Mouse (Mus musculus) neural tube, embryonic 13.5 days (tissue): ENCODE measurements around the gene Asb18. TPM values are rescaled to one million over a fixed set of nuclear protein-coding genes. Genes with fewer than 3 reads are reported as not detected.

Source experiments
- ATAC-seq: fragments of 200-750 bp; cut with Nextera tagmentation; 2 replicates; pipeline ENCODE4 v1.8.0; 2017; ENCODE audit warnings: low read depth, mild to moderate bottlenecking, moderate TSS enrichment, moderate library complexity
- H3K27ac ChIP-seq: fragments of 300-500 bp; sonication (generic); replicated peaks from 2 replicates; pipeline ENCODE4 v1.5.1; 2015; ENCODE audit warnings: moderate library complexity, mild to moderate bottlenecking, inconsistent platforms
- H3K27me3 ChIP-seq: fragments of 300-500 bp; sonication (generic); 2 replicates; pipeline ENCODE4 v1.6.1; 2015; ENCODE audit warnings: mild to moderate bottlenecking, inconsistent platforms
- H3K36me3 ChIP-seq: fragments of 300-500 bp; sonication (generic); 2 replicates; pipeline ENCODE4 v1.6.1; 2015; ENCODE audit warnings: mild to moderate bottlenecking, inconsistent platforms
- H3K4me1 ChIP-seq: fragments of 300-500 bp; sonication (generic); replicated peaks from 2 replicates; pipeline ENCODE4 v1.6.1; 2015; ENCODE audit warnings: inconsistent platforms
- H3K4me2 ChIP-seq: fragments of 300-500 bp; sonication (generic); 2 replicates; pipeline ENCODE4 v1.6.1; 2015; ENCODE audit warnings: inconsistent platforms, mild to moderate bottlenecking, moderate library complexity
- H3K4me3 ChIP-seq: fragments of 300-500 bp; sonication (generic); 2 replicates; pipeline ENCODE4 v1.5.1; 2015; ENCODE audit warnings: mild to moderate bottlenecking, inconsistent platforms
- H3K9ac ChIP-seq: fragments of 300-500 bp; sonication (generic); 2 replicates; pipeline ENCODE4 v1.6.1; 2015; ENCODE audit warnings: moderate library complexity, mild to moderate bottlenecking, inconsistent platforms
- H3K9me3 ChIP-seq: fragments of 300-500 bp; sonication (generic); 2 replicates; pipeline ENCODE4 v1.6.1; 2016; ENCODE audit warnings: inconsistent platforms
- WGBS: fragments of 180-500 bp; shearing (Covaris S2); methylation state at CpG from one replicate; pipeline ENCODE4 v1.1.7; 2015; 5-methylcytosine and 5-hydroxymethylcytosine counted together
- polyA plus RNA-seq: library from polyadenylated mRNA; unstranded; fragments of >200 nt; fragmentation: Nextera tagmentation; extraction: Ambion mirVana; gene quantifications from 2 replicates; pipeline ENCODE4 v1.2.1, GENCODE M21; 2015

The Asb18 gene
- polyA plus RNA-seq, 1 experiment from 2014 or later, result 0.71 TPM

GRCm38 (mm10) chr1:89918111-89918510, 96.4 kb downstream of the Asb18 start:
- H3K36me3 ChIP-seq, result no peaks in the 10 kb centered on the region
- 40% methylated on average over 18 of the region's 18 CpGs for WGBS
- no peaks in the 10 kb centered on the region for H3K9me3 ChIP-seq
- peaks cover 19% of the 10 kb centered on the region for H3K4me1 ChIP-seq
- no peak overlapping the region for H3K4me3 ChIP-seq
- no peak for ATAC-seq
- H3K9ac ChIP-seq, result no peak overlapping the region
- no peak overlapping the region for H3K27ac ChIP-seq
- no peak overlapping the region for H3K4me2 ChIP-seq
- peaks cover 52% of the 10 kb centered on the region for H3K27me3 ChIP-seq

- peaks cover 11% of the 10 kb centered on the region for H3K27me3 ChIP-seq
- H3K4me1 ChIP-seq, result peaks cover 13% of the 10 kb centered on the region
- no peak overlapping the region for H3K4me2 ChIP-seq
- no peak for ATAC-seq
- no peaks in the 10 kb centered on the region for H3K36me3 ChIP-seq
- no peak overlapping the region for H3K9ac ChIP-seq
- H3K4me3 ChIP-seq, result no peak overlapping the region
- no peaks in the 10 kb centered on the region for H3K9me3 ChIP-seq
- 85% methylated on average over 4 of the region's 4 CpGs for WGBS
- no peak overlapping the region for H3K27ac ChIP-seq
These were observed 100.9 kb downstream of the Asb18 start for GRCm38 (mm10) chr1:89913611-89914010.

GRCm38 (mm10) chr1:89912392-89912791, 102.1 kb downstream of the Asb18 start:
- Histone ChIP-seq H3K4me1 (peaks cover 13% of the 10 kb centered on the region), H3K4me2 (no peak overlapping the region), H3K27me3 (no peaks in the 10 kb centered on the region; the same call in 1 of the 2 replicates), H3K9me3 (no peaks in the 10 kb centered on the region), H3K36me3 (no peaks in the 10 kb centered on the region), H3K4me3 (no peak overlapping the region), H3K27ac (no peak overlapping the region), H3K9ac (no peak overlapping the region)
- peak; percentile 81 for ATAC-seq
- 6% methylated on average over 5 of the region's 5 CpGs for WGBS

- H3K9ac ChIP-seq, result no peak overlapping the region
- peaks cover 8% of the 10 kb centered on the region; the same call in 1 of the 2 replicates for H3K9me3 ChIP-seq
- H3K27me3 ChIP-seq, result no peaks in the 10 kb centered on the region
- peaks cover 13% of the 10 kb centered on the region for H3K4me1 ChIP-seq
- no peak overlapping the region for H3K4me3 ChIP-seq
- 93% methylated on average over 8 of the region's 8 CpGs for WGBS
- no peak overlapping the region for H3K4me2 ChIP-seq
- no peak overlapping the region for H3K27ac ChIP-seq
- H3K36me3 ChIP-seq, result peaks cover 6% of the 10 kb centered on the region; the same call in 1 of the 2 replicates
- ATAC-seq, result no peak
These were observed 104.7 kb downstream of the Asb18 start for GRCm38 (mm10) chr1:89909796-89910195.

GRCm38 (mm10) chr1:89902641-89903040, 111.8 kb downstream of the Asb18 start:
- Histone ChIP-seq H3K36me3 (peaks cover 6% of the 10 kb centered on the region; the same call in 1 of the 2 replicates), H3K9ac (no peak overlapping the region), H3K27me3 (no peaks in the 10 kb centered on the region), H3K4me2 (no peak overlapping the region), H3K27ac (no peak overlapping the region), H3K4me1 (peaks cover 14% of the 10 kb centered on the region), H3K4me3 (no peak overlapping the region), H3K9me3 (peaks cover 8% of the 10 kb centered on the region; the same call in 1 of the 2 replicates)
- 71% methylated on average over 1 of the region's 1 CpGs for WGBS
- no peak for ATAC-seq

GRCm38 (mm10) chr1:89902236-89902635, 112.2 kb downstream of the Asb18 start:
- Histone ChIP-seq H3K4me1 (peaks cover 14% of the 10 kb centered on the region), H3K27ac (no peak overlapping the region), H3K27me3 (no peaks in the 10 kb centered on the region), H3K4me2 (no peak overlapping the region), H3K36me3 (peaks cover 7% of the 10 kb centered on the region), H3K4me3 (no peak overlapping the region), H3K9me3 (peaks cover 8% of the 10 kb centered on the region; the same call in 1 of the 2 replicates), H3K9ac (no peak overlapping the region)
- no peak for ATAC-seq
- 88% methylated on average over 2 of the region's 2 CpGs for WGBS

GRCm38 (mm10) chr1:89901381-89901780, 113.1 kb downstream of the Asb18 start:
- Histone ChIP-seq H3K27ac (no peak overlapping the region), H3K4me1 (peaks cover 14% of the 10 kb centered on the region), H3K27me3 (no peaks in the 10 kb centered on the region), H3K36me3 (peaks cover 10% of the 10 kb centered on the region), H3K9me3 (peaks cover 5% of the 10 kb centered on the region; the same call in 1 of the 2 replicates), H3K9ac (no peak overlapping the region), H3K4me3 (no peak overlapping the region), H3K4me2 (no peak overlapping the region)
- ATAC-seq, result no peak
- WGBS, result 86% methylated on average over 4 of the region's 4 CpGs

Other genes with a start within 250 kb of the Asb18 start
- gene Gbx2, start 83.5 kb downstream of the Asb18 start, polyA plus RNA-seq, result 42.7 and 44.6 TPM in 2 replicates
- not detected in 2 replicates for gene Iqca, start 138.7 kb upstream of the Asb18 start, polyA plus RNA-seq
- gene Ackr3, start 189.3 kb upstream of the Asb18 start, polyA plus RNA-seq, result 16.7 and 17.1 TPM in 2 replicates